Mouse (Mus musculus): Measurements from ENCODE around the gene Il27. TPM values are rescaled to one million over a fixed set of nuclear protein-coding genes. Genes with fewer than 3 reads are reported as not detected.

The Il27 gene
- polyA plus RNA-seq, 1 experiment from 2014 or later = 0.85 TPM

GRCm38 (mm10) chr7:126607064-126607463 is 12.3 kb upstream of the Il27 start:
- no peak for DNase-seq (ENCODE audit: low spot score)

GRCm38 (mm10) chr7:126606611-126607010 is 11.9 kb upstream of the Il27 start:
- DNase-seq (ENCODE audit: low spot score) = peak; percentile 51

- no peak for DNase-seq (ENCODE audit: low spot score)
Measured at GRCm38 (mm10) chr7:126602650-126603049, 7.9 kb upstream of the Il27 start.

DNA sequence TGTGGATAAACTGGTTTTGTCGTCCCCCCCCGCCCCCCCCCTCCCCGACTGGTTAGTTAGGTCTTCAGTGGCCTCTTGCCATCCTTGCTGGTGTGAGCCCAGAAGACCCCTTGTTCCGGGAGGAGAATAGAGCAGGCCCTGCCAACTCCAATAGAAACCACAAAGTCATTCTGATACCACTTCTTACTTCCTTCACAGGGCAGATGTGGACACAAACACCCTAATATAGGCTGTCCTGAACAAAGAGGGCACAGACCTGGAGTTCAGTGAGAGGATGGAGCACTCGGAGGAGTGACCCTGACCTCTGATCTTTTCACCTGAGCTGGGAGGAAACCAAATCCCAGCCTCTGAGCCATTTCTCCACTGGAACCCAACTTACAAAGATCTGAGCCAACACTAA is 7.2 kb upstream of the Il27 start:
- no peak for DNase-seq (ENCODE audit: low spot score)

DNA sequence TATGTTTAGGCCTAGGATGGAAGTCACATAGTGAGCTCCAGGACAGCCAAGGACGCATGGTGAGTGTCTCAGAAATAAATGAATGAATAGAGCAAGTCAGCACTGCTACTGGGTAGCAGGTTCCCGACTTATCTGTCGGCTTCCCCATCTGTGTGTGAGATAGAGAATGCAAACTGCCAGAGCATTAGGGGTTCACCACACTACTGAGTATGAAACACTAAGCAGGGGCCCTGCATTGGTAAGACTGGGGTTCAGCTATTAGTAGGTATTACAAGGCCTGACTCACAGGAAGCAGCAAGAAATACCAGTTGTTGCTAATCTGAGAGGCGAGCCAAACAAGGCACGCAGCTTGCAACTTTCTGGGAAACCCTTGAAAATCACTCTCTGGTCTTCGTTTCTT is 4.2 kb upstream of the Il27 start:
- no peak for DNase-seq (ENCODE audit: low spot score)

DNA sequence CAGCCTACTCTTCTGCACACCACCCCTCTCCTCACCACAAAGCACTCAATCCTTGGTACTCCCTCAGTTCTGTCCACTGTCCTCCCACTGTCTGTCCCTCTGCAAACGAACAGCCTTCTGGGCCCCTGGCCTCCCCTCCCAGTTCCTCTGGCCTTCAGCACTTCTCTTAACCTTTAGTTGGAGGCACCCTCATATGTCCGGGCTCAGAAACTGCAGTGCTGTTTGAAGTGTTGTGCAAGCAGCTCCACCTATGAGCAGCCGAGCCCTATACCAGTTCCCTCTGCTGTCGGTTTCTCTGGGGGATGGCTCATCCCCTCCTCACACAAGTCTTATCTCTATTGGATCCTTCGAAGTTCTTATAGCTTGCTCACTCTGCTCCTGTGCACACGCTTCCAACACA is 1.7 kb upstream of the Il27 start:
- DNase-seq (ENCODE audit: low spot score) = no peak

GRCm38 (mm10) chr7:126595890-126596289 is 1.1 kb upstream of the Il27 start:
- DNase-seq (ENCODE audit: low spot score) = no peak

- DNase-seq (ENCODE audit: low spot score) = no peak
Measured at GRCm38 (mm10) chr7:126587779-126588178, 7.0 kb downstream of the Il27 start.

GRCm38 (mm10) chr7:126586839-126587238 is 7.9 kb downstream of the Il27 start:
- DNase-seq (ENCODE audit: low spot score) = no peak

GRCm38 (mm10) chr7:126585717-126586116 is 9.0 kb downstream of the Il27 start, which contains the start of gene Cln3:
Gene Cln3, minus strand, starts transcription at chr7:126585817.
- DNase-seq (ENCODE audit: low spot score) = no peak

DNA sequence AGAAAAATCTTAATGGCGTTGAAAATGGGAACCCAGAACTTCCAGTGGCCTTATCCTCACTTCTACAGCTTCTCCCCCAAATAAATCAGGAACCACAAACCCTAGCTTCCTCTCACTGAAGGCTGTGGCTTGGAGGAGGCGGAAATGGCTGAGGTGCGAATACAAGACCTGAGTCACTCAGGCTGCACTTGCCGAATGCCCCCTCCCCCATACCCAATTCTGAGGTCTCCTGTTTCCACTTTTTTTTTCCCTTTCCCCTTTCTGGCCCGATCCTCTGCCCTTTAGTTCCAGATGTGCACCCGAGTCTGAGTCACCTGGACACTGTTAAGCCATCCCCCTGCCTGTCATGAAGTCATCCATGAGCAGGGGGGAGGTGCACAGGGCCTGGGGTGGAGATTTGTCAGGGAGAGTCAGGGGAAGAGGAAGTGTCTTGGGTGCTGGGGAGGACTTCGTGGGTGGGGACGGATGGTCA is 10.2 kb downstream of the Il27 start, which contains the start of gene Apobr:
TSS of gene Apobr (plus strand) at position 437 of the 472 bp plus-strand sequence.
- peak; percentile 46 for DNase-seq (ENCODE audit: low spot score)

DNA sequence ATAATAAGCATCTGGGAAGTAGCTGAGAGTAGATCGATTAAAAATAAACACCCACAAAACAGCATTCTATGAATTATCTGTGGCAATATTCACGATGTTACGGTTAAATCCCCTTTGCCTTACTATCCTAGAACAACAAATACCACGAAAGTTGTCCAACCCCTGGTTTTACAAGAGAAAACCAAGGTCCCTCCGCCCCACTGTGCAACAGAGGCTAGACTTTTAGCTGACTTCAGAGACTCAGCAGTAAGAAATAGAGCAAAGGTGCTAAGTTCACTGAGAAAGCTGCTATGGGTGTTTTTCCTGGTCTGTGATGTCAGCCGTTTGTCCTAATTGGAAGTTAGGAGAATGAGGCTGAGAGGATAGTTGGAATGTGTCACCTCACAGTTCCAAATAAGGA is 11.0 kb downstream of the Il27 start:
- DNase-seq (ENCODE audit: low spot score) = no peak

GRCm38 (mm10) chr7:126583251-126583709 is 11.5 kb downstream of the Il27 start:
- DNase-seq (ENCODE audit: low spot score) = peak; percentile 92

- no peak for DNase-seq (ENCODE audit: low spot score)
Measured at GRCm38 (mm10) chr7:126582759-126583158, 12.0 kb downstream of the Il27 start.

GRCm38 (mm10) chr7:126581661-126582060 is 13.1 kb downstream of the Il27 start:
- no peak for DNase-seq (ENCODE audit: low spot score)

DNA sequence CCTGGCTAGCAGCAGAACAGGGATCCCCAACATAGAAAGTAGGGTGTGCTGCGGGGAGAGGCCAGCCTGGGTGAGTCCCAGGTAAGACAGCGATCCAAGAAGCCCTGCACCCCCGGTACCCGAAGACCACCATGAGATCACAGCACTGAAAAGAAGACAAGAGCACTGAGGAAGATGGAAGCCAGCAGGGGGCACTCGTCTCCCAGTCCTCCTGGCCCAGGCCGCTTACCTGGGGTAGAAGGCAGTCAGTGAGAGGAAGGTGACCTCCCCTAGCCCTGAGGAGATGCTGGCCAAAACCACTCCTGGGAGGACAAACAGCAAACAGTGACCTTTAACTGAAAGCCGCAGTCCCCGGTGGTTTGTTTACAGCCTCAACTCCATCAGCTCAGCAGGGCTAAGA is 15.6 kb downstream of the Il27 start:
- DNase-seq (ENCODE audit: low spot score) = peak; percentile 43

- peak; percentile 62 for DNase-seq (ENCODE audit: low spot score)
Measured at GRCm38 (mm10) chr7:126576946-126577345, 17.8 kb downstream of the Il27 start.

DNA sequence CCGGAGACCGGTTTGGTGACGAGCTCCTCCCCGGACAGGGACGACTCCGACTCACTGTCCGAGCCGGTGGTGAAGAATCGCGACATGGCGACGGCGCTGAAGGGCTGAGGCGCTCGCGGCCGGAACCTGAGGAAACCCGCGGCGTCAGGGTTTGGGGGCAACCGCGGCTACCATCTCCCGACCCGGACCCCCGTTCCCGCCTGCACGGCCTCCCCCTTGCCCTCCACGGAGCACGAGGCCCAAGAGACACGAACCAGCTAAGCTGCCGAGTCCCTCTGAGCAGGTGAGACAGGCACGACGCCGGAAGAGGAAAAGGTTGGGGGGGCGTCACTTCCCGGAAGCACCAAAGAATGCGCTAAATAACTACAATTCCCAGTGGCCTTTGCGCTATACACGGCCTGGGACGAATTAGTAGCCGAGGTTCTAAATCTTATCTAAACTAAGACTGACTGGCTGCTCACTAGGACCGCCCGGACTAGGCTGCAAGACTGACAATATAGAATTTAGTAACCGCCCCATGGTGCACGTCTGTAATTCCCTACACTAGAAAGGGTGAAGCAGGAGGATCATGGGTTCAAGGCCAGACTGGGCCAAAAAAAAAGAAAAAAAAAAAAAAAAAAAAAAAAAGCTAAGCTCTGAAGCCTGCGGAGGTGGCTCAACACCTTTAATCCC is 28.5 kb downstream of the Il27 start, which contains the start of gene Eif3c:
TSS of gene Eif3c (minus strand) at position 318 of the 672 bp plus-strand sequence.
- peak; percentile 90 for DNase-seq (ENCODE audit: low spot score)

DNA sequence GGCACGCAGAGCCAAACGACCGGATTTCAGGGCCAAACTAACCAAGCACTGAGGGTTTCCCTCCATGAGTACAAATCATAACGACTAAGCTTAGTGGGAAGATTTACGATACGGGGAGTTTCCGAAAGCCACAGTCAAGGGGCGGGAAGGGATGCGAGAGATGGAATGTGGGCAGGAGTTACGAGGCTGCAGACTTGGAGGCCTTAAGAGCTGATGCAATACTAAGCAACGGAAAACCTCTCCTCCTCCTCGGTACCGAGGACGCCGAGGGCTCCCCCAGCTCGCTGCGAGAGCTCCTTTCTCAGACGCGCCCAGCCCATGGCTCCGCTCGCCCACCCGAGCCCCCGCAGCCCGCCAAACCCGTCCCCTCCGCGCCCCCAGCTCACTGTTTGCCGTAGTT is 29.0 kb downstream of the Il27 start:
- no peak for DNase-seq (ENCODE audit: low spot score)

DNA sequence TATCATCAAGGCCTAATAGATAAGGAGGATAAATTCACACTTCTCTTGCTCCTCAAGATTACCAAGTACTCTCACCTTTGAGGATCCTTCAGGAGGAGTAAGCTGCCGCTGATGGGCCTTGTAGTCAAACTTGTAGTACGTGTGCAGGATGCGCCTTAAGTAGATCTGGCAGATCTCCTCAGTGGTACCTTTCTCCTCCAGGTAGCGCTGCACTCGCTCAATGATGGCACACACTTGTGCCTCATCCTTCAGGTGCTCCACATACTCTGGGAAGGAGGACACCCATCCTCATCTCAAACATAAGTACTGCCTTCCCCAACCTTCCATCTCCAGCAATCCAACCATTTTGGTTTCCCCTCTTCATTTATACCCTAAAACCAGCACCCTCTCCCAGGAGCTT is 38.1 kb downstream of the Il27 start:
- DNase-seq (ENCODE audit: low spot score) = no peak

DNA sequence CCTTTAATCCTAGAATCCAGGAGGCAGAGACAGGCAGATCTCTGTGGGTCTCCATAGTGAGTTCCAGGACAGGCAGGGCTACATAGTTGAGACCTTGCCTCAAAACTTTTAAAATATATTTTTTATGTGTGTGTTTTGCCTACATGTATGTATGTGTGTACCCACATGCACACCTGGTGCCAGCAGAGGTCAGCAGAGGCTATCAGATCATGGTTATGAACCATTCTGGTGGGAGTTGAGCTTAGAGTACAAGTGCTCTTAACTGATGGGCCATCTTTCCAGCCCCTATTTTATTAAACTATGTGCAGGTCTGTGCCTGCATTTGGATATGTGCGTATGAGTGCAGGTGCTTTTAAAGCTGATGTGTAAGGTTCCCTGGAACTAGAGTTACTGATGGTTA is 39.9 kb downstream of the Il27 start:
- DNase-seq (ENCODE audit: low spot score) = peak; percentile 42

- DNase-seq (ENCODE audit: low spot score) = no peak
Measured at GRCm38 (mm10) chr7:126545631-126546030, 49.1 kb downstream of the Il27 start.

GRCm38 (mm10) chr7:126541661-126542060 is 53.1 kb downstream of the Il27 start:
- no peak for DNase-seq (ENCODE audit: low spot score)
